Mouse (Mus musculus): Measurements from ENCODE around the gene Golgb1. TPM values are rescaled to one million over a fixed set of nuclear protein-coding genes. Genes with fewer than 3 reads are reported as not detected.

Golgb1 gene
- polyA plus RNA-seq, 1 experiment from 2014 or later = 93.4 TPM

DNA sequence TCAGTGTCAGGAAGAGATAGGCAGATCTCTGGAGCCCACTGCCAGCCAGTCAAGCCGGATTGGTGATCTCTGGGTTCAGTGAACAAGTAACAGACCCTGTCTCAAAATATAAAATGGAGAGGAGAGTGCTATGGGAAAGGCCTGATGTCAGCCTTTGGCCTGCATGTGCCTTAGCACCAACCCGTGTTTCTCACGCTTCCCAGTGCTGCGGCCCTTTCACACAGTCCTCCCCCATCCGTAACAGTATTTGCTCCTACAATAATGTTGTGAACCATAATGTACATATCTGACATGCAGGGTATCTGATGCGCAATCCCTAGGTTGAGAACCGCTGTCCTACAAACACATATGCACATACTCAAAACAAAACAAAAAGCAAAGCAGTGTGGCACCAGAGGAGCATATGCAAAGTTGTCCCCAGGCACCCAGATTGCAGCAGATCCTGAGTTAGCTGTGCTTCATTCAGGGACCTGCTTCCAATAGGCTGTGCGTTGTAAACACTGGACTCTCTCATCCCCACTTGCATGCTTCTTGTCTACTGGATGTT lies 46.2 kb downstream of the Golgb1 start:
- 94% methylated on average over 8 of the region's 8 CpGs for WGBS
- peaks cover 23% of the 10 kb centered on the region for H3K36me3 ChIP-seq
- no peak for ATAC-seq

DNA sequence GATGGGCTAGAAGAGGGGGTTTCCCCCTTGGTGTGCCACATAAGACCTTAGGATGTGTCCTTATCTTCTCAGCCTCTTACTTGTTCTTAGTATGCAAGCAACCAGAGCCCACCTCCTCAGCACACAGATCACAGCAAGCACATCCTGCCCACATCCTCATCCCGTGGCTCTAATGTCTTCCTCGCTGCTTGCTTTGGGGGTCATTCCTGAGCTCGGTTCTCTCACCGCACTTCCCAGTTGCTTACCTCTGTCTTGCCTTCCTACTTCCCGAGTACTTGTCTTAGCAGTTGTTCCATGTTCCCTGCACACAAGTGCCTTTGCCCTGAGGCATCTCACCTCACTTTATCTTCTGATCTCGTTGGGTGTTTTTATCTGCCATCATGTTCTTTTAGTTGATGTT lies 47.0 kb downstream of the Golgb1 start:
- no peak overlapping the region for H3K27ac ChIP-seq
- no peak for ATAC-seq
- no peaks in the 10 kb centered on the region for H3K4me1 ChIP-seq (replicated peaks)
- H3K27me3 ChIP-seq (replicated peaks) = no peaks in the 10 kb centered on the region
- no peak overlapping the region for H3K9ac ChIP-seq
- H3K36me3 ChIP-seq = peaks cover 26% of the 10 kb centered on the region
- WGBS = 85% methylated on average over 6 of the region's 6 CpGs
- no peaks in the 10 kb centered on the region for H3K9me3 ChIP-seq
- H3K4me2 ChIP-seq (replicated peaks) = no peak overlapping the region
- H3K4me3 ChIP-seq (replicated peaks) = no peak overlapping the region

More for the DNA sequence above, 46.2 kb downstream of the Golgb1 start:
- no peak overlapping the region for H3K4me3 ChIP-seq (replicated peaks)
- no peak overlapping the region for H3K4me2 ChIP-seq (replicated peaks)
- H3K4me1 ChIP-seq (replicated peaks) = no peaks in the 10 kb centered on the region
- no peaks in the 10 kb centered on the region for H3K9me3 ChIP-seq
- no peaks in the 10 kb centered on the region for H3K27me3 ChIP-seq (replicated peaks)
- no peak overlapping the region for H3K9ac ChIP-seq
- H3K27ac ChIP-seq = no peak overlapping the region

DNA sequence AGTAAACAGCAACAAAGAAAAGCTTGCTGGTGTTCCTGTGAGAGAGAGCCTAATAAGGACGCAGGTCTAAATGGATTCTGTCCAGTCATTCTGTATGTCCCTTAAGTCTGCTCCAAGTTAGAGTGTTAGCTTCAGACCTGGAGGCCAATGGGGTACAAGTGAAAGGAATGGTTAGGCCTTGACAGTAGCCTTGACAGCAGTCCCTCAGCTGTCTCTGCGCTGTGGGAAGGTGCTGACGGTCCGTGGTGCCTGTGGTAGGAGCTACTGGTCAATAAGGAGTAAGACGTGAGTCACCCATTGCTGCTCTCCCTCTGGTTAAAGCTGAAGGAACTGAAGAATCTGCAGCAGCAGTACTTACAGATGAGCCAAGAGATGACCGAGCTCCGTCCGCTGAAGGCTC lies 49.4 kb downstream of the Golgb1 start:
- no peak overlapping the region for H3K27ac ChIP-seq
- no peak overlapping the region for H3K4me3 ChIP-seq (replicated peaks)
- H3K4me2 ChIP-seq (replicated peaks) = no peak overlapping the region
- H3K9me3 ChIP-seq = no peaks in the 10 kb centered on the region
- H3K27me3 ChIP-seq (replicated peaks) = no peaks in the 10 kb centered on the region
- peaks cover 31% of the 10 kb centered on the region for H3K36me3 ChIP-seq
- no peak for ATAC-seq
- WGBS = 89% methylated on average over 8 of the region's 8 CpGs
- H3K4me1 ChIP-seq (replicated peaks) = no peaks in the 10 kb centered on the region
- no peak overlapping the region for H3K9ac ChIP-seq

DNA sequence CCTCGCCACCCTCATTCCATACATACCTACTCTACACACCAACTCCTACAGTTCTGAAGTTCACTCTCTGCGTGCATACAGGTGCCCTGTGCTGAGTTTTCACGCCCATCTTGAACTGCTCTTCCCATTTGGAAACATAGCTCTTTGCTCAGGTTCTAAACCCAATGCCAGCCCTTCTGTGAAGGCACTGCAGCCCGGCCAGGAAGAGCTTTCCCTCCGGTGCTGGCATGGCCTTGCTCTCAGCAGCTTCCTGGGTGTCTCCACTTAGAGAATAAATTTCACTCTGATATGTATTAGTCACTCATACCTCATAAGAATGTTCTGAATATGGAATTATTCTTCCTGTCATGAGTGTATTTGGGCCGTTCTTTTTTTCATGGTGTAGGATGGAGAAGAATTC lies 50.4 kb downstream of the Golgb1 start:
- 91% methylated on average over 6 of the region's 6 CpGs for WGBS
- no peak overlapping the region for H3K4me2 ChIP-seq (replicated peaks)
- peaks cover 36% of the 10 kb centered on the region for H3K36me3 ChIP-seq

DNA sequence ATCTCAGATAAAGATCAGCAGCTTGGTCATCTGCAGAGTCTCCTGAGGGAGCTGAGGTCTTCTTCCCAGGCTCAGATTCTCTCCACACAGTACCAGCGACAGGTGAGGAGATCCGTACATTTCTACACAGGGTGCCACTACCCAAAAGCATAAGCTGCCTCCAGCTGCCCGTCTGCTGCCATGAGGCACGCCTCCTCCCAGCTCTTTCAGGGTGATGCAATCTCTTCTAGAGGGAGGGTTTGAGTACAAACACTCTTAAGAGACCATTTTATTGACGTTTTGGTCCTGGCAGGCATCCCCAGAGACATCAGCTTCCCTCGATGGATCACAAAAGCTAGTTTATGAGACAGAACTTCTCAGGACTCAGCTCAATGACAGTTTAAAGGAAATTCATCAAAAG lies 50.9 kb downstream of the Golgb1 start:
- peaks cover 39% of the 10 kb centered on the region for H3K36me3 ChIP-seq
- no peak for ATAC-seq
- 65% methylated on average over 6 of the region's 6 CpGs for WGBS

More for the DNA sequence above, 50.4 kb downstream of the Golgb1 start:
- Histone ChIP-seq H3K9ac (no peak overlapping the region), H3K9me3 (no peaks in the 10 kb centered on the region), H3K27ac (no peak overlapping the region), H3K27me3 (replicated peaks) (no peaks in the 10 kb centered on the region), H3K4me1 (replicated peaks) (no peaks in the 10 kb centered on the region), H3K4me3 (replicated peaks) (no peak overlapping the region)
- ATAC-seq = no peak

DNA sequence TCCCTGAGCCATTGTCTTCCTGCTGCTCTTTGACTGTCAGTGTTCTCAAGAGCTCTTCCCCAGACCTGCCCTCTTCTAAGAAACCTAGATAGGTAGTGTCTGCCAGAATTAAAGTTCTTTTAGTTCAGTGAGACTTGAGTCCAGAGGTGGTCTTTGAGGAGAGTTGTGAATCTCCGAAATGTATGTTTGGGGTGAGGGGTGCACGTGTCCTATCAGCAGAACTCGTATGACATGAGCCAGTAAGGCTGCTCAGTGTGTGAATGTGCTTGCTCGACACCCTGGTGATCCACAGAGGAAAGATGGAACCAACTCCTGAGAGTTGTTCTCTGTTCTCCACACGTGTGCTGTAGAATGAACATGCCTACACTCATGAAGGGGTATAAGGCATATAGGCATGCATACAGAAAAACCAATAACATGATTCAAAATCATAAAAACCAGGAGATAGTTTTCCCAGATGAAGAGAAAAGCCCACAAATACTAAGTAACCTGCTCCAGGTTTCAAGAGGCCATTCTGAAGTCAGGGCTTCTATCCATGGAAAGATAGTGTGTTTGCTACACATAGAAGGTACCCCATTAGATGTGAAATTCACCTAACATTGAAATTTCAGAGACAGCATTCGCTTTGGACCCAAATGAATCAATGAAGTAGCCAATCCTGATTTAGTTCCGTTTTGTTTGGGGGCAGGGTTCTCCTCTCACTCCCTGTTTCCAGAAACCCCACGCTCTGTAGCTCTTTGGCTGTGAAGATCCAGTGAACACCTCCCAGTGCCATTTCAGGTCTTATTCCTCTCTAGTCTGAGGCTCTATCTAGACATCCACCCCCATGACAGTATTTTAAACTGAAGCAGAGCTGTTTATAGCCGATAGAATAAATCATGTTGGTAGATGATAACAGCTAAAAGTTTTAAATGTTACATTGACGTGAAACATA lies 51.8 kb downstream of the Golgb1 start:
- H3K9ac ChIP-seq = no peak overlapping the region
- no peak overlapping the region for H3K4me3 ChIP-seq (replicated peaks)
- no peak overlapping the region for H3K27ac ChIP-seq
- no peak overlapping the region for H3K4me2 ChIP-seq (replicated peaks)
- peaks cover 39% of the 10 kb centered on the region for H3K36me3 ChIP-seq
- H3K9me3 ChIP-seq = no peaks in the 10 kb centered on the region
- no peaks in the 10 kb centered on the region for H3K4me1 ChIP-seq (replicated peaks)
- 90% methylated on average over 10 of the region's 10 CpGs for WGBS
- H3K27me3 ChIP-seq (replicated peaks) = no peaks in the 10 kb centered on the region
- no peak for ATAC-seq

More for the DNA sequence above, 50.9 kb downstream of the Golgb1 start:
- no peak overlapping the region for H3K27ac ChIP-seq
- no peak overlapping the region for H3K4me3 ChIP-seq (replicated peaks)
- no peaks in the 10 kb centered on the region for H3K9me3 ChIP-seq
- no peak overlapping the region for H3K4me2 ChIP-seq (replicated peaks)
- H3K4me1 ChIP-seq (replicated peaks) = no peaks in the 10 kb centered on the region
- H3K9ac ChIP-seq = no peak overlapping the region
- H3K27me3 ChIP-seq (replicated peaks) = no peaks in the 10 kb centered on the region

DNA sequence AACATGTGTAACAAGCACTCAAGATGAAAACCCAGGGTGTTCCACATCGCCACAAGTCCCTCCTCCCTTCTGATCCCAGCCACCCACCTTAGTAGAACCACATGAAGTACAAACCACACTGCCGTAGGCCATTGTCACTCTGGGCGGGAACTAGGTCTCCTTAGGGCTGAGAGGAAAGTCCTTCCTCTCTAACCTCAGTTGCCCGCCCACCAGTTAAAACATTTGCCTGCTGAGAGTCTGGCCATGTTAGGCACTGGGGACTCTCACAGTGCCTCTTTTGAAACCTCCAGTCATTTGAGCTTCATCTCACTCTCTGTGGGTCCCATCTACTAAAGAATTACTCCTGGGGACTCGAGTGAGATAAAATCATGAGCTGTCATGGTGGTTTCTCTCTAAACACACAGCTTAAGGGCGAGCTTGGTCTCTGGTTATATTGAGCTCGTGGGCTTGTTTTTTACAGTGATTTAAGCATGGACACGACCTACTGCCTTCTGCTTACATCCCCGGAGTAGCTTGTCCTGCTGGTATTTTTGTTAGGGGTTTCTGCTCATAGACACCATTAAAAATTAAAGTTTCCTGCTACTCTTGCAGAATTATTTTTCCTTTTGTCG lies 52.7 kb downstream of the Golgb1 start:
- no peaks in the 10 kb centered on the region for H3K4me1 ChIP-seq (replicated peaks)
- ATAC-seq = no peak
- no peak overlapping the region for H3K4me2 ChIP-seq (replicated peaks)
- no peak overlapping the region for H3K9ac ChIP-seq
- no peak overlapping the region for H3K4me3 ChIP-seq (replicated peaks)
- no peaks in the 10 kb centered on the region for H3K9me3 ChIP-seq
- no peaks in the 10 kb centered on the region for H3K27me3 ChIP-seq (replicated peaks)
- H3K27ac ChIP-seq = no peak overlapping the region
- H3K36me3 ChIP-seq = peaks cover 46% of the 10 kb centered on the region
- 89% methylated on average over 10 of the region's 10 CpGs for WGBS

DNA sequence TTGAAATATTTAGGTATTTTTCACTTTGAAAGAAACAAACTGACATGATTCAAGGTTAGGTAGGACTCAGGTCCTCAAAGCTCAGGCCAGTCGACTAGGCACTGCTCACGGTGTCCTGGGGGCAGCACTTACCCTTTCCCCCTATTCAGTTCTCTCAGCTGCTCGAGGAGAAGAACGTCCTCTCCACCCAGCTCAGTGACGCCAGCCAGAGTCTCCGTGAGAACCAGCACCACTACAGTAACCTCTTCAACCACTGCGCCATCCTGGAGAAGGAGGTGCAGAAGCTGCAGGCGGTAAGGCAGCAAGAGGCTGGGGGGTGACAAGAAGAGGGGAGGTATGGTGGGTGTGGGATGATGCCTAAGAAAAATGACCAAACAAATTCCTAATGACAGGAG lies 53.2 kb downstream of the Golgb1 start:
- H3K4me3 ChIP-seq (replicated peaks) = no peak overlapping the region
- no peaks in the 10 kb centered on the region for H3K4me1 ChIP-seq (replicated peaks)
- H3K27ac ChIP-seq = no peak overlapping the region
- no peak for ATAC-seq
- H3K4me2 ChIP-seq (replicated peaks) = no peak overlapping the region
- H3K27me3 ChIP-seq (replicated peaks) = no peaks in the 10 kb centered on the region
- H3K9me3 ChIP-seq = no peaks in the 10 kb centered on the region
- peaks cover 48% of the 10 kb centered on the region for H3K36me3 ChIP-seq
- H3K9ac ChIP-seq = no peak overlapping the region
- 92% methylated on average over 8 of the region's 8 CpGs for whole genome bisulfite sequencing

DNA sequence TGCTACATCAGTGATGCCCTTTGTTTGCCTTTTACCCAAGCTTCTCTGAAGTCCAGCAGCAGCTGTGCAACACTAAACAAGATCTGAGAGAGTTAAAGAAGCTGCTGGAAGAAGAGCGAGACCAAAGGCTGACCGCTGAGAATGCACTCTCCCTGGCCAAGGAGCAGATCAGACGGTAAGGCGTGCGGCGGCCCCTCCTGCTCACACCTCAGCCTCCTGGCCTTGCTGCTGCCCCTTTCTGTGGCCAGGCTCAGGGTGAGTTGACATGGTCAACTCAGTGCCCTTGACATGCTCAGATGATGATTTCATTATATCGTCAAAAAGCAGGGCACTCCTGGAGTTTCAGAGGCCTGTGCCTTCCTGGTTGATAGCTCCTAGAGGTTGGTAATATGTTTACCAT lies 54.3 kb downstream of the Golgb1 start:
- no peak overlapping the region for H3K27ac ChIP-seq
- no peak for ATAC-seq
- peaks cover 48% of the 10 kb centered on the region for H3K36me3 ChIP-seq
- no peaks in the 10 kb centered on the region for H3K4me1 ChIP-seq (replicated peaks)
- 95% methylated on average over 7 of the region's 7 CpGs for WGBS
- no peak overlapping the region for H3K4me3 ChIP-seq (replicated peaks)
- no peaks in the 10 kb centered on the region for H3K9me3 ChIP-seq
- no peaks in the 10 kb centered on the region for H3K27me3 ChIP-seq (replicated peaks)
- H3K9ac ChIP-seq = no peak overlapping the region
- no peak overlapping the region for H3K4me2 ChIP-seq (replicated peaks)

DNA sequence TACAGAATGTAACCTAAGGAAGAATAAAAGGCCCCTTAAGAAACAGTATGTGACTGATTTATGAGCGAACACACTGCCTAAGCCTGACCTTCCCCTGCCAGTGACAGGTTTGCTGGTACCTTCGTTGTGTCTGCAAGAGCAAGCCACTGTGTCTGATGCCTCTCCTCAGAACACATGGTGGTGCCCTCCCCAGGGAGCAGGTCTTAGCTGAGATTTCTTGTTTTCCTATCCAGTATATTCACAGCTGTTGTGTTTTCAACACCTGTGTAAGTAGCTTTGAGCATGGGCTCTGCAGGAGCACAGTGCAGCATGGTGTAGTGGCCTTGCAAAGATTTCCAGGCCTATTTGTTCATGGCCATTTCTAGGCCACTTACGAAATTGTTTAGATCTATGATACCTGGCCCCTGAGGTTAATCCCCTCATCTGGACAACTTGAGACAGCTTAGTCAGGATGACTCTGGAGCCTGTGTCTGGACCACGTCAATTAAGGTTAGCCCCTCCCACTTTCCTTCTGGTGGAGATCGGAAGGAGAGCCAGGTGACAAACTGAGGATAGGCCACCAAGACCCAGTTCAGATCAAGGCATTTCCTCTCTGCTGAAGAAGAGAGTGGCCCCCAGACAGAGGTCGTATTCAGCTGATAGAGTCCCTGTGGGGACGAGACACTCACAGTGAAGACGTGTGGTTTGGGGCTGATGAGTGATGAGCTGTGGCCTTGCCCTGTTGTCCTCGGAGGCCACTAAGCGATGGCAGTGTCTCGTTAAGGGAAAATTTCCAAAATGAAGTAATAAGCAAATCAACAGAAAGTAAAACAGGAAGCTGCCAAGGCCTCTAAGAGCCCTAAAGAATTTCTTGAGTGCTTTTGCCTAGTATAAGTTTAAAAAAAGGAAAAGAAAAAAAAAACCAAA lies 55.5 kb downstream of the Golgb1 start:
- Histone ChIP-seq H3K9me3 (no peaks in the 10 kb centered on the region), H3K36me3 (peaks cover 46% of the 10 kb centered on the region), H3K4me3 (replicated peaks) (no peak overlapping the region), H3K4me2 (replicated peaks) (no peak overlapping the region), H3K4me1 (replicated peaks) (no peaks in the 10 kb centered on the region), H3K27ac (no peak overlapping the region), H3K27me3 (replicated peaks) (no peaks in the 10 kb centered on the region), H3K9ac (no peak overlapping the region)
- 69% methylated on average over 11 of the region's 11 CpGs for WGBS
- ATAC-seq = no peak

DNA sequence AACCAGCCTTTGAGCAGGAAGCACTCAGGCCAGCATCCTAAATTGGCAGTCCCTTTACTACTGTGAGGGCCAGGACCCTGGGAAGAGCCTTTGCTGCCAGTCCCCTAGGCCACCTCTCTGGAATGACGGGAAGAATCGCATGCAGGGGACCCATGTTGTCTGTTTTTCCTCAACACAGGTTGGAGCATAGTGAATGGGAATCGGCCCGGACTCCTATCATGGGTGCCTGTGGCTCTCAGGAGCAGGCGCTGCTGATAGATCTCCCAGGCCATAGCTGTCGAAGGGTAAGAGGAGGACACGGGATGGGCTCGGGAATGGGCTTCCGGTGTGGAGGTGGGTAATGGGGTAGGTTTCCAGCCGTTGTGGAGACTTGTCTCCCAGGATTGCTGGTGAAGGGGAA lies 56.4 kb downstream of the Golgb1 start:
- Histone ChIP-seq H3K4me3 (replicated peaks) (no peak overlapping the region), H3K4me2 (replicated peaks) (no peak overlapping the region), H3K9me3 (no peaks in the 10 kb centered on the region), H3K27ac (no peak overlapping the region), H3K4me1 (replicated peaks) (no peaks in the 10 kb centered on the region), H3K27me3 (replicated peaks) (no peaks in the 10 kb centered on the region), H3K9ac (no peak overlapping the region), H3K36me3 (peaks cover 40% of the 10 kb centered on the region)
- 93% methylated on average over 10 of the region's 10 CpGs for WGBS
- ATAC-seq = no peak

DNA sequence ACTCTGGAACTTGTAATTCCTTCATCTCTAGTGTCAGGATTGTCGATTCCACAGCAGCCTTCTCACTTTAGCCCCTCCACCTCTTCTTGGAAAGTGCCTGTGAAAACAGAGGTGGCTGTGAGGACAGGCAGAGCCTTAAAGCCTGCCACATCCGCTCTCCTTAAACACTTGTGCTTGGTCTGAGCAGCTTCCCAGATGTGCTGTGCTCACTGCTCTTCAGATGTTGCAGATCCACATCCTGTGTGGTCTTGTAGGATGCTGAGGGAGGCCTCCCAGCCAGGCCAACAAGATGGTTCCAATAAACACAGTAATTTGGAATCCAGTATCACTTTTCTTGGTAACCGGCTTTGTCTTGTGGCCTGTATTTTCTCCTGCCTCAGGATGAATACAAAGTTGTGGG lies 57.0 kb downstream of the Golgb1 start:
- no peak overlapping the region for H3K4me3 ChIP-seq (replicated peaks)
- no peaks in the 10 kb centered on the region for H3K27me3 ChIP-seq (replicated peaks)
- WGBS = 67% methylated on average over 3 of the region's 3 CpGs
- H3K9ac ChIP-seq = no peak overlapping the region
- ATAC-seq = no peak
- H3K4me2 ChIP-seq (replicated peaks) = no peak overlapping the region
- H3K27ac ChIP-seq = no peak overlapping the region
- H3K4me1 ChIP-seq (replicated peaks) = no peaks in the 10 kb centered on the region
- no peaks in the 10 kb centered on the region for H3K9me3 ChIP-seq
- H3K36me3 ChIP-seq = peaks cover 37% of the 10 kb centered on the region
